Mouse (Mus musculus) v-Abl transformed pro-B cells (cell line): ENCODE measurements around the gene BC029722.

Source experiments
- in situ Hi-C, 2 experiments: fragments of 400-800 bp; cut with MboI; formaldehyde crosslinking; loops; one replicate each; pipeline ENCODE4 v1.15.1; 2025; ENCODE audit not compliant: unreplicated experiment in 2 of 2

The BC029722 gene

GRCm38 (mm10) chr2:155820779-155821178, 1.6 kb upstream of the BC029722 start:
- in situ Hi-C loops: no loop called here

GRCm38 (mm10) chr2:155819449-155820251, 424 bp upstream of the BC029722 start:
- in situ Hi-C loops: no loop called here

- in situ Hi-C loops: no loop called here
Measured at GRCm38 (mm10) chr2:155818596-155819391, 432 bp downstream of the BC029722 start.

- in situ Hi-C loops: no loop called here
Measured at GRCm38 (mm10) chr2:155817301-155818245, 1.7 kb downstream of the BC029722 start.

- in situ Hi-C loops: no loop called here
Measured at GRCm38 (mm10) chr2:155816179-155816578, 3.0 kb downstream of the BC029722 start.

GRCm38 (mm10) chr2:155814829-155815228, 4.4 kb downstream of the BC029722 start:
- in situ Hi-C loops: no loop called here

- in situ Hi-C loops: no loop called here
Measured at GRCm38 (mm10) chr2:155812637-155813036, 6.6 kb downstream of the BC029722 start.

- in situ Hi-C loops: no loop called here
Measured at GRCm38 (mm10) chr2:155811821-155812396, 7.3 kb downstream of the BC029722 start.

- in situ Hi-C loops: no loop called here
Measured at GRCm38 (mm10) chr2:155809620-155810019, 9.6 kb downstream of the BC029722 start.

- in situ Hi-C loops: no loop called here
Measured at GRCm38 (mm10) chr2:155807408-155807807, 11.8 kb downstream of the BC029722 start.

- in situ Hi-C loops: no loop called here
Measured at GRCm38 (mm10) chr2:155806548-155806947, 12.7 kb downstream of the BC029722 start.

- in situ Hi-C loops: no loop called here
Measured at GRCm38 (mm10) chr2:155805925-155806255, 13.3 kb downstream of the BC029722 start.

GRCm38 (mm10) chr2:155805231-155805924, 13.8 kb downstream of the BC029722 start:
- in situ Hi-C loops: no loop called here

- in situ Hi-C loops: no loop called here
Measured at GRCm38 (mm10) chr2:155804053-155804452, 15.2 kb downstream of the BC029722 start.

- in situ Hi-C loops: no loop called here
Measured at GRCm38 (mm10) chr2:155802761-155803160, 16.5 kb downstream of the BC029722 start.

GRCm38 (mm10) chr2:155798613-155799012, 20.6 kb downstream of the BC029722 start:
- in situ Hi-C loops: no loop called here

- in situ Hi-C loops: no loop called here
Measured at GRCm38 (mm10) chr2:155794674-155795445, 24.4 kb downstream of the BC029722 start.

- in situ Hi-C loops: no loop called here
Measured at GRCm38 (mm10) chr2:155792899-155793298, 26.3 kb downstream of the BC029722 start.
